Mouse (Mus musculus) midbrain, embryonic 11.5 days (tissue): ENCODE measurements around the gene Arhgap22. TPM values are rescaled to one million over a fixed set of nuclear protein-coding genes. Genes with fewer than 3 reads are reported as not detected.
A peak's percentile ranks its signal among the peaks of the same experiment; 100 is the strongest.

Experiments
- ATAC-seq: fragments of 200-750 bp; cut with Nextera tagmentation; 2 replicates; pipeline ENCODE4 v1.8.0; 2017; ENCODE audit warnings: moderate TSS enrichment, moderate library complexity; ENCODE audit not compliant: low FRiP score
- DNase-seq: peaks from one replicate; pipeline ENCODE4 v3.0.0; 2015; ENCODE audit warnings: low spot score; ENCODE audit errors: missing footprints
- H3K27ac ChIP-seq: fragments of 300-500 bp; sonication (generic); 2 replicates; pipeline ENCODE4 v1.5.1; 2014; ENCODE audit warnings: low read depth, low read length
- H3K27me3 ChIP-seq: fragments of 300-500 bp; sonication (generic); 2 replicates; pipeline ENCODE4 v1.6.1; 2014; ENCODE audit warnings: mild to moderate bottlenecking, low read length, moderate library complexity, mixed read lengths; ENCODE audit not compliant: control insufficient read depth, insufficient read depth
- H3K36me3 ChIP-seq: fragments of 300-500 bp; sonication (generic); 2 replicates; pipeline ENCODE4 v1.6.1; 2014; ENCODE audit warnings: mild to moderate bottlenecking, low read length, moderate library complexity, mixed read lengths; ENCODE audit not compliant: control insufficient read depth, insufficient read depth
- H3K4me1 ChIP-seq: fragments of 300-500 bp; sonication (generic); 2 replicates; pipeline ENCODE4 v1.6.1; 2014; ENCODE audit warnings: low read length; ENCODE audit not compliant: control insufficient read depth, insufficient read depth
- H3K4me2 ChIP-seq: fragments of 300-500 bp; sonication (generic); 2 replicates; pipeline ENCODE4 v1.6.1; 2014; ENCODE audit warnings: mild to moderate bottlenecking, moderate library complexity
- H3K4me3 ChIP-seq: fragments of 300-500 bp; sonication (generic); 2 replicates; pipeline ENCODE4 v1.5.1; 2014; ENCODE audit warnings: low read depth, low read length
- H3K9ac ChIP-seq: fragments of 300-500 bp; sonication (generic); 2 replicates; pipeline ENCODE4 v1.6.1; 2014; ENCODE audit warnings: low read length
- H3K9me3 ChIP-seq: fragments of 300-500 bp; sonication (generic); 2 replicates; pipeline ENCODE4 v1.6.1; 2016; ENCODE audit warnings: low read length; ENCODE audit not compliant: control insufficient read depth
- WGBS: fragments of 180-500 bp; shearing (Covaris S2); extraction: QIAGEN DNeasy Blood & Tissue Kit; methylation state at CpG from one replicate; pipeline ENCODE4 v1.1.7; 2014; 5-methylcytosine and 5-hydroxymethylcytosine counted together
- polyA plus RNA-seq: library from polyadenylated mRNA; unstranded; fragments of >200 nt; fragmentation: Nextera tagmentation; extraction: Ambion mirVana; gene quantifications from 2 replicates; pipeline ENCODE4 v1.2.1, GENCODE M21; 2014

Gene Arhgap22
- polyA plus RNA-seq, 1 experiment from 2014 or later = 1.5 TPM

GRCm38 (mm10) chr14:33248741-33249140 is 34.9 kb downstream of the Arhgap22 start:
- H3K4me1 ChIP-seq = 0 out of 2 replicates have a peak, but pooled peaks cover 10% of the 10 kb centered on the region
- H3K27ac ChIP-seq = no peak overlapping the region
- H3K4me3 ChIP-seq = no peak overlapping the region
- H3K9ac ChIP-seq = no peak overlapping the region
- H3K36me3 ChIP-seq = no peaks in the 10 kb centered on the region
- H3K27me3 ChIP-seq = peaks cover 9% of the 10 kb centered on the region; the same call in 1 of the 2 replicates
- 82% methylated on average over 5 of the region's 5 CpGs for WGBS
- H3K4me2 ChIP-seq = no peak overlapping the region
- DNase-seq = peak; percentile 51
- H3K9me3 ChIP-seq = no peaks in the 10 kb centered on the region
- no peak for ATAC-seq

DNA sequence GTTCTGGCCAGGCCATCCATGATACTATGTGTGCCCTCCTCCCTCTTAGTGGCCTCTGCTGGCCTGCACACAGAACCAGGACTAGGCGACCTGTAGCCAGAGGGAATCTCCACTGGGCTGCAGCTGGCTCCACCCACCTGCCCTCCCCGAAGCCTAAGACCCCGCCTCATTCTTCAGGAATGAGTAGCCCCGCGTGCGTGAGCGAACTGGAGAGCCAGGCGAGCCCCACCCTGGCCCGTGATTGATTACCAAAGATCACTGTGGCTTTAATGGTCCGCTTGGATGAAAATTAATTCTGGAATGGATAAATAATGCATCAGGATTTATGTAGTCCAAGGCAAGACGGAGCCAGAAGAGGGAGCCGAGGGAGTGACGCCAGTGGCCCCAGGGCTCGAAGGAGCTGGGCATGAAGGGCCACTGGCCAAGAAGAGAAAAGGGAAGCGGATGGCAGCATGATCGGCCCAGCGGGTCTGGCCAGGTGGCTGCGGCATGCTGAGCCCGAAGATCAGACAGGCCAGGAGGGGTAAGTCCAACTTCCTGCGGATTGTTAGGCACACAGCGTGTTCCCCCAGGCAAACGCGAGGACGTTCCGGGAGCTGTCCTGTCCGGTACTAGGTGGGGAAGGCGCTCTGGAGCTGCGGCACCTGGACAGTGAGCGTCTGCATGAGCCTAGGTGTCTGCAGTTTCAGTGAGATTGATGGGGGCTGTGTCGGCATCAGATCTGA is 36.6 kb downstream of the Arhgap22 start:
- Histone ChIP-seq H3K9me3 (no peaks in the 10 kb centered on the region), H3K36me3 (no peaks in the 10 kb centered on the region), H3K4me3 (peak overlapping the region; percentile 36), H3K4me2 (peak overlapping the region; percentile 86), H3K4me1 (0 out of 2 replicates have a peak, but pooled peaks cover 10% of the 10 kb centered on the region), H3K9ac (peak overlapping the region; percentile 52; the same call in 1 of the 2 replicates), H3K27me3 (peaks cover 9% of the 10 kb centered on the region; the same call in 1 of the 2 replicates), H3K27ac (no peak overlapping the region)
- peak; percentile 92 for DNase-seq
- WGBS = 1% methylated on average over 30 of the region's 30 CpGs
- peak; percentile 72 for ATAC-seq

GRCm38 (mm10) chr14:33250956-33251745 is 37.3 kb downstream of the Arhgap22 start:
- Histone ChIP-seq H3K27ac (no peak overlapping the region), H3K9me3 (no peaks in the 10 kb centered on the region), H3K27me3 (peaks cover 9% of the 10 kb centered on the region; the same call in 1 of the 2 replicates), H3K4me1 (0 out of 2 replicates have a peak, but pooled peaks cover 10% of the 10 kb centered on the region), H3K36me3 (no peaks in the 10 kb centered on the region), H3K4me3 (peak overlapping the region; percentile 36), H3K9ac (no peak overlapping the region), H3K4me2 (peak overlapping the region; percentile 86)
- ATAC-seq = no peak
- 8% methylated on average over 12 of the region's 13 CpGs for WGBS
- DNase-seq = peak; percentile 82

- H3K9ac ChIP-seq = no peak overlapping the region
- no peaks in the 10 kb centered on the region for H3K36me3 ChIP-seq
- no peaks in the 10 kb centered on the region for H3K9me3 ChIP-seq
- no peak overlapping the region for H3K27ac ChIP-seq
- H3K27me3 ChIP-seq = no peaks in the 10 kb centered on the region
- no peaks in the 10 kb centered on the region for H3K4me1 ChIP-seq
- no peak overlapping the region for H3K4me2 ChIP-seq
- ATAC-seq (no peak), DNase-seq (no peak)
- H3K4me3 ChIP-seq = no peak overlapping the region
- WGBS = 90% methylated on average over 5 of the region's 5 CpGs
Observed at GRCm38 (mm10) chr14:33258256-33258655, 44.4 kb downstream of the Arhgap22 start.

DNA sequence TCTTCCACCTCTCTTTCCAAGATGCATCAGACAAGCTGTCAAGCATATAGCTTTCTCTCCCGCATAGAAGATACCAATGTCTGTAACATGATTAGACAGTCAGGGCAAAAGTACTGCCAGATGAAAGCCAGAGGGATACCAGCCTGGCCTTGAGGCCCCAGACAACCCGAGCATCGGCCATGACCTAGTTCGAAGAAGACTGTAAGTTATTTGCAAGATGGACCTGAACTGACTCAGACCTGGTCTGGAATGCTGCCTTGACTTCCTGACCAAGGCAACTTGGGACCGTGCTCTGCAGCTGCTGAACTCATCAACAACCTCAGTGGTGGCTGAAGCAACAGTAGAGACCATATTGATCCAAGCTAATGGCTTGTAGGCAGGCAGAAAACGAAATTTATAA is 46.3 kb downstream of the Arhgap22 start:
- Histone ChIP-seq H3K4me1 (no peaks in the 10 kb centered on the region), H3K9ac (no peak overlapping the region), H3K27ac (no peak overlapping the region), H3K9me3 (no peaks in the 10 kb centered on the region), H3K4me2 (no peak overlapping the region), H3K27me3 (no peaks in the 10 kb centered on the region), H3K4me3 (no peak overlapping the region), H3K36me3 (no peaks in the 10 kb centered on the region)
- ATAC-seq = no peak
- no peak for DNase-seq
- WGBS = 91% methylated on average over 6 of the region's 6 CpGs

- no peaks in the 10 kb centered on the region for H3K4me1 ChIP-seq
- WGBS = 89% methylated on average over 13 of the region's 13 CpGs
- no peaks in the 10 kb centered on the region for H3K36me3 ChIP-seq
- H3K4me3 ChIP-seq = no peak overlapping the region
- DNase-seq (no peak), ATAC-seq (no peak)
- H3K27ac ChIP-seq = no peak overlapping the region
- no peaks in the 10 kb centered on the region for H3K27me3 ChIP-seq
- H3K9ac ChIP-seq = no peak overlapping the region
- no peaks in the 10 kb centered on the region for H3K9me3 ChIP-seq
- H3K4me2 ChIP-seq = no peak overlapping the region
Observed at GRCm38 (mm10) chr14:33264795-33265194, 51.0 kb downstream of the Arhgap22 start.

- Histone ChIP-seq H3K27ac (no peak overlapping the region), H3K36me3 (no peaks in the 10 kb centered on the region), H3K9ac (no peak overlapping the region), H3K4me1 (no peaks in the 10 kb centered on the region), H3K9me3 (no peaks in the 10 kb centered on the region), H3K4me3 (no peak overlapping the region), H3K4me2 (no peak overlapping the region), H3K27me3 (no peaks in the 10 kb centered on the region)
- DNase-seq (no peak), ATAC-seq (no peak)
- WGBS = 86% methylated on average over 2 of the region's 2 CpGs
Observed at GRCm38 (mm10) chr14:33276240-33276639, 62.4 kb downstream of the Arhgap22 start.

GRCm38 (mm10) chr14:33278374-33278773 is 64.5 kb downstream of the Arhgap22 start:
- no peaks in the 10 kb centered on the region for H3K9me3 ChIP-seq
- no peak overlapping the region for H3K4me2 ChIP-seq
- no peak overlapping the region for H3K27ac ChIP-seq
- H3K36me3 ChIP-seq = no peaks in the 10 kb centered on the region
- H3K9ac ChIP-seq = no peak overlapping the region
- DNase-seq (no peak), ATAC-seq (no peak)
- H3K4me1 ChIP-seq = no peaks in the 10 kb centered on the region
- no peak overlapping the region for H3K4me3 ChIP-seq
- no peaks in the 10 kb centered on the region for H3K27me3 ChIP-seq
- WGBS = 68% methylated on average over 2 of the region's 2 CpGs

- Histone ChIP-seq H3K27ac (no peak overlapping the region), H3K9ac (no peak overlapping the region), H3K27me3 (no peaks in the 10 kb centered on the region), H3K9me3 (no peaks in the 10 kb centered on the region), H3K4me1 (no peaks in the 10 kb centered on the region), H3K4me3 (no peak overlapping the region), H3K36me3 (no peaks in the 10 kb centered on the region), H3K4me2 (no peak overlapping the region)
- 85% methylated on average over 2 of the region's 2 CpGs for WGBS
- ATAC-seq = no peak
- DNase-seq = peak; percentile 47
Observed at GRCm38 (mm10) chr14:33280921-33281320, 67.1 kb downstream of the Arhgap22 start.
